Mouse (Mus musculus) brown adipose tissue, adult 24 weeks (tissue): ENCODE data around the gene Cops4. TPM values are rescaled to one million over a fixed set of nuclear protein-coding genes. Genes with fewer than 3 reads are reported as not detected.
A peak's percentile ranks its signal among the peaks of the same experiment; 100 is the strongest.

ENCODE experiments used
- H3K27ac ChIP-seq: fragments of 200-500 bp; replicated peaks from 2 replicates; pipeline ENCODE4 v1.5.1; 2012; ENCODE audit warnings: low read depth, mild to moderate bottlenecking, low read length
- H3K4me1 ChIP-seq: fragments of 200-500 bp; 2 replicates; pipeline ENCODE4 v1.6.1; 2012; ENCODE audit warnings: low read length, mixed read lengths; ENCODE audit not compliant: control insufficient read depth, insufficient read depth, insufficient read length
- H3K4me3 ChIP-seq: fragments of 200-500 bp; 2 replicates; pipeline ENCODE4 v1.5.1; 2012; ENCODE audit warnings: low read depth, mild to moderate bottlenecking, low read length, moderate library complexity; ENCODE audit not compliant: insufficient read depth
- polyA plus RNA-seq: library from polyadenylated mRNA; stranded (reverse); fragments of >200 nt; gene quantifications from 2 replicates; pipeline ENCODE4 v1.2.4, GENCODE M21; 2012; ENCODE audit not compliant: missing spikeins, insufficient read depth, insufficient read length

The Cops4 gene
- polyA plus RNA-seq, 1 experiment: 61.2 TPM

GRCm38 (mm10) chr5:100512576-100512975 is 5.5 kb upstream of the Cops4 start:
- Histone ChIP-seq H3K27ac (no peak overlapping the region), H3K4me3 (no peak overlapping the region), H3K4me1 (no peaks in the 10 kb centered on the region)

GRCm38 (mm10) chr5:100519027-100519411 is 910 bp downstream of the Cops4 start:
- no peak overlapping the region for H3K27ac ChIP-seq
- no peaks in the 10 kb centered on the region; the same call in none of the 2 replicates for H3K4me1 ChIP-seq
- H3K4me3 ChIP-seq: peak overlapping the region; percentile 76

GRCm38 (mm10) chr5:100520223-100520622 is 2.1 kb downstream of the Cops4 start:
- Histone ChIP-seq H3K4me3 (no peak overlapping the region), H3K27ac (no peak overlapping the region), H3K4me1 (no peaks in the 10 kb centered on the region; the same call in none of the 2 replicates)

GRCm38 (mm10) chr5:100523331-100523730 is 5.2 kb downstream of the Cops4 start:
- Histone ChIP-seq H3K27ac (no peak overlapping the region), H3K4me1 (no peaks in the 10 kb centered on the region; the same call in none of the 2 replicates)

GRCm38 (mm10) chr5:100524921-100525320 is 6.8 kb downstream of the Cops4 start:
- no peaks in the 10 kb centered on the region for H3K4me1 ChIP-seq
- H3K27ac ChIP-seq: no peak overlapping the region

More at GRCm38 (mm10) chr5:100523331-100523730, 5.2 kb downstream of the Cops4 start:
- no peak overlapping the region for H3K4me3 ChIP-seq

GRCm38 (mm10) chr5:100525620-100526019 is 7.5 kb downstream of the Cops4 start:
- H3K27ac ChIP-seq: no peak overlapping the region
- no peaks in the 10 kb centered on the region for H3K4me1 ChIP-seq
- H3K4me3 ChIP-seq: no peak overlapping the region

More at GRCm38 (mm10) chr5:100524921-100525320, 6.8 kb downstream of the Cops4 start:
- H3K4me3 ChIP-seq: no peak overlapping the region

- Histone ChIP-seq H3K4me1 (no peaks in the 10 kb centered on the region), H3K4me3 (no peak overlapping the region), H3K27ac (no peak overlapping the region)
Measured at GRCm38 (mm10) chr5:100526164-100526563, 8.1 kb downstream of the Cops4 start.

- no peak overlapping the region for H3K27ac ChIP-seq
- H3K4me3 ChIP-seq: no peak overlapping the region
- no peaks in the 10 kb centered on the region for H3K4me1 ChIP-seq
Measured at GRCm38 (mm10) chr5:100535826-100536225, 17.7 kb downstream of the Cops4 start.

GRCm38 (mm10) chr5:100536638-100537037 is 18.5 kb downstream of the Cops4 start:
- no peak overlapping the region for H3K27ac ChIP-seq
- no peak overlapping the region for H3K4me3 ChIP-seq
- no peaks in the 10 kb centered on the region for H3K4me1 ChIP-seq

- H3K27ac ChIP-seq: no peak overlapping the region
- no peaks in the 10 kb centered on the region for H3K4me1 ChIP-seq
- H3K4me3 ChIP-seq: no peak overlapping the region
Measured at GRCm38 (mm10) chr5:100546294-100547080, 28.4 kb downstream of the Cops4 start.

- Histone ChIP-seq H3K4me1 (no peaks in the 10 kb centered on the region), H3K4me3 (no peak overlapping the region), H3K27ac (no peak overlapping the region)
Measured at GRCm38 (mm10) chr5:100548236-100548635, 30.1 kb downstream of the Cops4 start.

GRCm38 (mm10) chr5:100549311-100549710 is 31.2 kb downstream of the Cops4 start:
- Histone ChIP-seq H3K4me1 (no peaks in the 10 kb centered on the region), H3K4me3 (no peak overlapping the region), H3K27ac (no peak overlapping the region)

- Histone ChIP-seq H3K27ac (no peak overlapping the region), H3K4me1 (no peaks in the 10 kb centered on the region), H3K4me3 (no peak overlapping the region)
Measured at GRCm38 (mm10) chr5:100550151-100550550, 32.0 kb downstream of the Cops4 start.

GRCm38 (mm10) chr5:100551952-100552351 is 33.8 kb downstream of the Cops4 start:
- no peak overlapping the region for H3K27ac ChIP-seq
- H3K4me1 ChIP-seq: no peaks in the 10 kb centered on the region
- H3K4me3 ChIP-seq: no peak overlapping the region

- Histone ChIP-seq H3K27ac (no peak overlapping the region), H3K4me1 (no peaks in the 10 kb centered on the region), H3K4me3 (no peak overlapping the region)
Measured at GRCm38 (mm10) chr5:100553426-100553825, 35.3 kb downstream of the Cops4 start.

- Histone ChIP-seq H3K27ac (no peak overlapping the region), H3K4me3 (no peak overlapping the region), H3K4me1 (no peaks in the 10 kb centered on the region)
Measured at GRCm38 (mm10) chr5:100557019-100557418, 38.9 kb downstream of the Cops4 start.
